Mouse (Mus musculus): ENCODE results near the gene Bpifa5. TPM values are rescaled to one million over a fixed set of nuclear protein-coding genes. Genes with fewer than 3 reads are reported as not detected.

Bpifa5 gene
- polyA plus RNA-seq, 3 experiments from 2014 or later, result not detected

DNA sequence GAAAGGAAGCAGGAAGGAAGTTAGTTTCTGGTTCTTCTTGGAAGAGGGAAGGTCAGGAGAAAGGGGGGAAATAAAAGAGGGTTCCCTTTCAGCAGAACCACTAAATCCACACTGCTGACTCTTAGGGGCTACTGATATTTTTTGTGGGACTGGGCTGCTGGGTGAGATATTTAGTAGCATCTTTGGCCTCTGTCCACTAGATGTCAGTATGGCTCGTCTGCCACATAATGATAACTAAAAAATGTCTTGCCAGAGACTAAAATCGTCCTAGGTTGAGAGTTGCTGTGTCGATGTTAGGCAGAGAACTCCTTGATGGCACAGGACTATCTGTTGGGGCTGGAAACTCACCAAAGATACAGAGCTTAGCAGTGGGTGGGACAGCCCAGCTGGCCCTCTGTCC, 46.7 kb downstream of the Bpifa5 start:
- ATAC-seq, result no peak

DNA sequence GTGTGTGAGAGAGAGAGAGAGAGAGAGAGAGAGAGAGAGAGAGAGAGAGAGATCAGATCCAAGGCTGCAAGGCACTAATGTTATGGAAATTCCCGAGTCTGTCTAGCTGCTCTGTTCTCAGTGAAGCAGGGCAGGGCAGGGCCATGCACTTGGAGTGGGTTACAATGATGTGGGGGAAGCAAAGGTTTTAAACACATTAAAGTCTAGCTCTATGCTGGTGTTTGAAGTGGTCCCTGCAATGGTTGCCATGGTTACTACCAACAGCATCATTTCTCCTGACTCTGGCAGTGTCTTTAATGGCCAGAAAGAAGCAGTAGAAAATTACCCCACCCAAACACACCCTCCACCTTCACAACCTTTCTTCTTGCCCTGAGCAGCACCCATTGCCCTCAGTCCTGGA, 48.7 kb downstream of the Bpifa5 start:
- no peak for ATAC-seq

DNA sequence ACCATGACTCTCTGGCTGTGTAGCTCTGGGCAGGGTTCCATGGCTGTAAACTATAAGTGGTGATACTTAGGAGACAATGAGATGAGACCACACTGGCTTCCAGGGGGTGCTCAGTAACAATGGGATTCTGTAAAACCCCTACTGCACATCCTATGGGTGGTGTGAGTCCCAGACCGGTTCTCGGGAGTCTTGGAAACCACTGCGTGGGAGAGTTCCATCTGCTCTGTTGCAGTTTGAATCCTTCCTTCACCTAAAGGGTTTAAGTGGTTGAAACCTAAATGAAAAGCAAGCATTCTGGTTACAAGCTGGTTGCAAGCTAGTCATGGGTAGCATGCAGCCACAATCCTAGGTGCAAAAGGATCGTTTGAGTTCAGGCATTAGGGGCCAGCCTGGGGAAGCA, 49.5 kb downstream of the Bpifa5 start:
- ATAC-seq, result no peak

DNA sequence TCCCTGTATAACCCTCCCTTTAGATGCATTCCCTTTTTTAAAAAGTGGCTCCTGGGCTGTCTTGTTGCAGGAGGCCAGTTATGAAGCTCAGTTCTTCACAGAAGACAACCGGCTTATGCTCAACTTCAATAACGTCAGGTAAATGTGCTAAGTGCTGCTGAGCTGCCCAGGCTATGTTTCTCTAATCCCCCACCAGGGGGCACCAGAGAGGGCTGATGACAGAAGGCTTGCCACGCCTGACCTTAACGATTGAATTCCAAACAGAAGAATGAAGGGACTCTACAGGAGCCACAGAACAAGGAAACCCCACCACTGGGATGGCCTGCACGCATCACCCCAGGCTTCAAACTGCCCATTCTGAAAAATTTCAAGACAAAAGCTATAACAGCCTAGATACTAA, 52.8 kb downstream of the Bpifa5 start:
- no peak for ATAC-seq

Other genes with a start within 250 kb of the Bpifa5 start
- gene Bpifb3, start 244.4 kb upstream of the Bpifa5 start, polyA plus RNA-seq (2017; shearing (Covaris generic)), result not detected
- not detected for gene Bpifb4, start 224.4 kb upstream of the Bpifa5 start, polyA plus RNA-seq (2017; shearing (Covaris generic))
- not detected for gene Bpifa6, start 187.7 kb upstream of the Bpifa5 start, polyA plus RNA-seq (2017; shearing (Covaris generic))
- gene Bpifa2, start 154.3 kb upstream of the Bpifa5 start, polyA plus RNA-seq (2017; shearing (Covaris generic)), result not detected
- gene Bpifa3, start 32.3 kb upstream of the Bpifa5 start, polyA plus RNA-seq (2017; shearing (Covaris generic)), result not detected
- gene Bpifa1, start 19.7 kb upstream of the Bpifa5 start, polyA plus RNA-seq (2017; shearing (Covaris generic)), result not detected
- not detected for gene Bpifb1, start 28.2 kb downstream of the Bpifa5 start, polyA plus RNA-seq (2017; shearing (Covaris generic))
- not detected for gene Bpifb5, start 61.1 kb downstream of the Bpifa5 start, polyA plus RNA-seq (2017; shearing (Covaris generic))
- not detected for gene Bpifb9a, start 95.2 kb downstream of the Bpifa5 start, polyA plus RNA-seq (2017; shearing (Covaris generic))
- gene Bpifb9b, start 144.6 kb downstream of the Bpifa5 start, polyA plus RNA-seq (2017; shearing (Covaris generic)), result not detected
- gene Cdk5rap1, start 210.4 kb downstream of the Bpifa5 start, polyA plus RNA-seq (2017; shearing (Covaris generic)), result 10 to 100 TPM; 14.7 to 89.3 (median 50.7) TPM
- not detected for gene Snta1, start 245.5 kb downstream of the Bpifa5 start, polyA plus RNA-seq (2017; shearing (Covaris generic))

Data from inflammation-experienced regulatory T-cells, adult 6 months (primary cell).